Mouse (Mus musculus) embryo, embryonic 9.5 days (tissue): Measurements from ENCODE around the gene Nphp4.

Source experiments
- DNase-seq: peaks from one replicate; pipeline ENCODE4 v3.0.0-alpha.2; 2017; ENCODE audit errors: extremely low spot score

Nphp4 gene

DNA sequence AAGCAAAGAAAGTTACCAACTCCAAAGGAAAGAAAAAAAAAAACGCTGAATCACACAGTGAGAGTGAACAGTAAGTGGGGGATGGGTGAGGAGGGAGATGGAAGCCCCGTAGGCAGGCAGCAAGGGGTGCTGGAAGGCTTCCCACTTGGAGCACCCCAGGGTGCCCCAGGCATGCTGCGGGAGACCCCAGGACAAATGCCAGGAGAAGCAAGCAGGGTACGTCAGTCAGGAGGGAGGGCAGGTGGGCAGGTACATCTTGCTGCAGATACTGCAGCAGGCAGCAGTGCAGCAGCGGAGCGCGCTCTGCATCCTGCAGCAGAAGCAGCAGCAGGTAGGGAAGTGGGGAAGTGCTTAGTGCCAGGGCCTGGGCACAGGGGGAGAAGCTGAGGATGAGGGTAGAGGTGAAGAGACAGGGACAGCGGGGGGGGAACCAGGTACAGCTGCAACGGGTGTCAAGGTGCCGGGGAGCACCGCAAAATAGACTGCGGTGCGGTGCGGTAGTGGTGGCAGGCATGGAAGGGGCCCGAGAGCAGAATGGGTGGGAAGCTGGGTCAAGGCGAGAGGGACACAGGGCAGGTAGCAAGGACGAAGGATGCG lies at the start of gene Nphp4:
TSS of gene Nphp4 (plus strand) at position 280 of the 597 bp plus-strand sequence.
- DNase-seq: no peak

DNA sequence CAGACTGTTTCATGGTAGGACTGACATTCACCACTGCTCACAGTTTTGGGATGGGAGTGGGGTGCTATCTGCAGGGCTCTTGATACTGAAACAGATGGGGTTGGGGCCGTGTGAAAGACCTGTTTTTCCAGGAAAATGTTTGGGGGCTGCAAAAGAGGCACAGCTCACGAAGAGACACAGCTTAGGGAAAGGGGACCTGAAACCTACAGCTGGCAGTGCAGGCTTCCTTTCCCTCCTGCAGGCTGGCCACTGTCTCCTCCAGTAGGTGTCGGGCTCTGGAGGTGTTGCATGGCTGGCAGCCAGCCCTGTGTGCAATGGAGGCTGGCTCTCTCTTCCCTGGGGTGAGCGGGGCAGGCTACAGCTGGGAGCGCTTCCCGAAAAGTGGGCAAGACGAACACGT lies 48.2 kb upstream of the Nphp4 start:
- DNase-seq: no peak

DNA sequence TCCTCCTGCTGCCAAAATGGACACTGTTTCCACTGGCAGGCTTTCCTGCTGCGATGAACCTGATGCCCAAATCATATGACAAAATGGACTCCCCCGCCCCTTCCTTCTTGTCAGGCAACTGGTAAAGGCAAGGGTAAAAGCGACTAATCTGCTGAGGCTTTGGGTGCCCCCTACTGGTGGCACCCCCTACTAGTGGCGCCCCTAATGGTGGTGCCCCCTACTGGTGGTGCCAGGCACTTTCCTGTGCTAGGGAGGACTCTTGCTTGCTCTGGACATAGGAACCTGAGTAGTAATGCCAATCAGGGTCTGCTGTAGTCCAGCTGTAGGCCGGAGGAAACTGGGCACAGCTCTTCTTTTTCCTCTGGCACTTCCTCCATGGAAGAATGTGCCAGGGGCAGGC lies 44.2 kb upstream of the Nphp4 start:
- DNase-seq: no peak

DNA sequence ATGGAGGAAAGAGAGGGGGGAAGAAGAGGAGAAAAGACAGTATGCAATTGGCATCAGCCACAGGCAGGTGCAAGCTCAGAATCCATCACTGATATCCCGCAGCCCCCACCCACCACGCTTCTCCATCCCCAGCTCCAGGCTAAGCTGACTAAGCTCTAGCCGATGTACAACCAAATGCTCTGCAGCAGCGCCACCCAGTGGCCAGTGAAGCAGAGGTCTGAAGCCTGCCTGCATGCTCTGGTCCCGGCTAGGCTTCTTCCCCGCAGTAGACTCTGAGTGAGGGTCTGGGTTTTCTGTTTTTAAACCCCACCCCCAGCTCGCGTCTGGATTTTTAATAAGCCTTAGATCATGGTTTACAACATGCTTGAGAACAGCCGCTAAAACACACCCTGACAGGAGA lies 41.7 kb upstream of the Nphp4 start:
- peak; percentile 89 for DNase-seq

DNA sequence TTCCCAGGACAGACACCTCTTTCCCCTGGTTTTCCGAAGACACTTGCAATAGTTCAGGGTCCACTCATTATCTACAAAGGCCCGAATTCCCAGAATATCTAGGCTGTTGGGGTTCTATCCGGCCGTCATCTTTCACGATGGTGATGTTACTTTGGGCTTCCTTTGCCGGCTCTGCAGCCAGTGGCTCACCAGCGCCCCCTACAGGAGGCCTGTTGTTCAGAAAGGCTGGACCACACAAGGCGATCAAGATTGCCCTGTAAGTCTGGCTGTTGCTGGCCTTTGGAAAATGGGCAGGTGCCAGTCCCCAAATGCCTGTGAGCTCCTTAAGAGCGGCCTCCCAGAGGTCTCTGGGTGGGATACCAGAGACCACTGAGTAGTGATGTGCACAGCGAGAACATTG lies 41.3 kb upstream of the Nphp4 start:
- peak; percentile 79 for DNase-seq

DNA sequence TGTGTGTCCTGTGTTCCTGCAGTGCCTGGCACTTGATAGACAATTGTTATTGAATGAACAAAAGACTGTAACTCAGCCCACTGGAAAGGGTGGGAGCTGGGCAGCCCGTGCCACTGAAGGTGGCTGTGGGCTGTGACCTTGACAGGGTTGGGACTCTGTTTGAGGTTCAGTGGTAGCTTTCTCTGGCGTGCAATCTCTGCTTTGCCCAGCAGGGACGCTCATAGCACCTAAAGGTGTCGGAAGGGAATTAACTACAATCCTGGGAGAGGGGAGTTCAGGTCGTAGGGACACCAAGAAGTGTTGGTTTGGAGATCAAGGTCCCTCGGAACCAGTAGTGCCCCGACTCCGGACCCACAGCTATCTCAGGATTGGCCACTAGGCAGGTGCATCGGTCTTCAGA lies 35.6 kb upstream of the Nphp4 start:
- DNase-seq: no peak

DNA sequence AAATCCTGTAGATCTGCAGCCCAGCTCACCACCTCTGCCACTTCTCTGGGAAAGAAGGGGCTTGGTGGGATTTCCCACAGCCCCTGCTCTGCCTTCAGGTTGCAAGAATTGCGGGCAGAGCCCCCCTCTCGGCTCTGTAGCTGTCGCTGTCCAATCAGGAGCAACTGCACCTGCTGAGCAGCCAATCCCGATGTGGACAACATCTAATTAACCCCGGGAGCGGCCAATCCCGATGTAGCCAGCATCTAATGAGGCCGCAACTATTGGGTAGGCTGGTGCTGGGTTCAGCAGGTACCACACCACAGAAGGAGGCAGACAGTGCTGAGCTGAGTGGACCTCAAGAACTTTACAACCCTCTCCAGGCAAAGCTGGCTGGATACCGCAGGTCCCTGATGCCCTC lies 35.0 kb upstream of the Nphp4 start:
- no peak for DNase-seq

DNA sequence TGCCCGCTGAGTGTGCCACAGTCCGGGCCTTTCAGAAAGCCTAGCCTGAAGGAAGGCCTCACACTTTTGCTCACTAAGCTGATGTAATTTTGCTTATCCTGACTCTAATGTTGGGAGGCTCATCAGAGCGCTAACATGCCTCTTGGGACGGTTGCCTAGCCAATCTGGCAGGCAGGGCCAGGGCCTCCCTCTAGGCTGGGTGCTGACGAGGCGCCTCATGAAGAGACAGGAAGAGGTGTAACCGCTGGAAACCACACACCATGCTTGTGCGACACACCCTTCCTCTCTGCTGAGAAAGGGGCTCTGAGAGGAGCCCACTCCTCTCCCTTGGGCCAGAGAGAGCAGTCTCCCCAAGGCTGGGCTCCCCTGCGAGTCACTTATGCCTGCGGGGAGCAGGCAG lies 30.3 kb upstream of the Nphp4 start:
- DNase-seq: no peak

DNA sequence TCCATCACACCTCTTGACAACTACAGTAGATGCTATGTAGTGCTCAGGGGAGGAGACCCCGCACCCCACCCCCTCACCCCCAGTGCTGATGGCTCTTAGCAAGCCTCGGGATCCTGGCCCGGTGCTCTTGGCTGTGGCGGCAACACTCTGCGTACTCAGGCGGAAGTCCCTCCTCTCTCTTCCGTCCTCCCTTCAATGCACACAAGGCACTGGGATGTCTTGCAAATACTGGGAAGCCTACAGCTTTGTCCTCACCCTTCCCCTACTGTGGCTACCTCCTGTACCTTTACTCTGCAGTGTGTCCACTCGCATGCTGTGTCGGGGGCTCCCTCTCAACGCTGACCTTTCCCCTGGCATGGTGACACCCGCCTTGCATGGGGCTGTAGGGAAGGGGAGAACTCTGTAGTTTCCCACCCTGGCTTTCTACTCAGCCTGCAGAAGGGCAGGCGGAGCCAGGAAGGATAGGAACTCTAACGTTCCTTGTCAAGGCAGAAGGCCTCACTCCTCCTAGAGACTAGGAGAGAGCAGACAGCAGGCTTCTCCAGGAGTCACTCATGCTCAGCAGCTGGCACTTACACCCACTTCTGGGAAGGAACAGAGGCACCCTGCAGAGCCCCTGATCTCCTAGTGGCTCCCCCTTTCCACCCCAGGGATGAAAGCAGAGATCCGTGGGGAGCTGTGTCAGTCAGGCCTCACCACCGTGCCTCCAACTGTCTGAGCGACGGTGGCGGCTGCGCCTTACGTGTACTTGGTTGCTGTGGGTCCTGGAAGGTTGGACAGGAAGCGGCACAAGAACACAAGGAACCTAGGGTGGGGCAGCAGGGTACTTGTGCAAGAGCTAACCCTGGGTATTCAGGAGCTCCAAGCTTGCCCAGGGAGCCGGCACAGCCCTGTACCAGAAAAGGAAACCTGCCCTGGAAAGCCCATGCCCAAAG lies 28.5 kb upstream of the Nphp4 start:
- no peak for DNase-seq

DNA sequence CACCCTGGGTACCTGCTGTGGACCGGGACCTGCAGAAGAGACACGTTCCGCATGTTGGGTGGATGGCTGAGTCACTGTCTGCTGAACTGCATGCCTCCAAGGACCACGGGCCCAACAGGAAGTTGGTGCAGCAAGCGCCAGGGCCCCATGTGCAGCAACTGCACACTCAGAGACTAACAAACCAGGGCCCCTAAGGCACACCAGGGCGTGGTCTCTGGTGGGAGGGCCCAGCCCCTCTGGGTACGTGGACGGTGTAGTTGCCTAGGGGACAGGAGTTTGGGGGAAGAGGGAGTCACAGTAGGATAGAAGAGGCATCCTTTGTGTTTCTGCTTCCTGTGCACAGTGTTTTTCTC lies 27.9 kb upstream of the Nphp4 start:
- DNase-seq: no peak

DNA sequence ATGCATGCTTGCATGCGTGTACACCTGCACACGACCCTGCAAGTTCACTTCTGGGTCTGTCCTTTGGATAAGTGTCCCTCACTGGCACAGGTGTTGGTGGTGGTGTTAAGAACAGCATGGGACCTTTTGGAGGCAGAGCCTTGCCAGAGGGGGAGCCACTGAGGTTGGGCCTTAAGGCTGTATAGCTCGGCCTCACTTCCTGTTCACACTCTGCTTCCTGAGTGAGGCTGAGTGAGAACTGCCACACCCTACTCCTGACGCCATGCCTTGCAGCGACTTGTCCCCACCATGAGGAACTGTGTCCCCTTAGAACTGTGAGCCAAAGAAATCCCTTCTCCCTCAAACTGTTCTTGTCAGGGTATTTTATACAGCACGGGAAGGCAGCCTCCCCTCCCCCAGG lies 25.1 kb upstream of the Nphp4 start:
- no peak for DNase-seq

DNA sequence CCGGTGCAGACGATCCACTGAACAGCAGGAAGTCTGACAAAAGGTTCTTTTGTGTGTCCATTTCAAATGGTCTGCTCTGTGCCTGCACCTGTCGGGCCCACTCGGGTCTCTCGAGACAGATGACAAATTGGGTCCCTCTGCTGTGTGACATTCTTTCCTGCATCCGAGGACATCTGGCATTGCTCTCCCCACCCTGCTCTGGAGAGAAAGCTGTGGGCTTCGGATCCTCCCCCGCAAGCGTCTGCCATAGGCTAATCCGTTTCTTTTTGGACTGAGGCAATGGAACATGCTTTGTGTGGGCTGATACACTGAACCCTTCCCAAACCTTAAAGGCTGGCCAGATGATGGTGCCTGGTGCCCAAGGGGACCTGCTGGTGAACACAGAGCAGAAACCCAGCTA lies 23.4 kb upstream of the Nphp4 start:
- DNase-seq: no peak

DNA sequence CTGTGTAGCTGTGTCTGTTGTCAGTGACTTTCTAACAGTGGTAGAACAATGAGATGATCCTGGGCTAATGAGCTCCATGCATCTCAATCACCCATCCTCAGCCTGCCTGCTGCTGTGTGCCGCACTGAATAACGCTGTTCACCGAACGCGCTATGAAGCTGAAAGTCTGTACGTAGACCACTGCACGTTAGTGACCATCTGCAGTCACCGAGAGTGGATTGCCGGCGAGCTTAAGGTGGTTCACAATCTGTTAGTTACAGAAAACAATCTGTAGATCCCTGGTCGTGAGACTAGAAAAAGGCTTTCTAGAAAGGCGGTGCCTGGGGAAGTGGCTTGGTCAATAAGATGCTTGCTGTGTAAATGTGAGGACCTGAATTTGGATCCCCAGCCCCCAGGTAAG lies 22.4 kb upstream of the Nphp4 start:
- no peak for DNase-seq

DNA sequence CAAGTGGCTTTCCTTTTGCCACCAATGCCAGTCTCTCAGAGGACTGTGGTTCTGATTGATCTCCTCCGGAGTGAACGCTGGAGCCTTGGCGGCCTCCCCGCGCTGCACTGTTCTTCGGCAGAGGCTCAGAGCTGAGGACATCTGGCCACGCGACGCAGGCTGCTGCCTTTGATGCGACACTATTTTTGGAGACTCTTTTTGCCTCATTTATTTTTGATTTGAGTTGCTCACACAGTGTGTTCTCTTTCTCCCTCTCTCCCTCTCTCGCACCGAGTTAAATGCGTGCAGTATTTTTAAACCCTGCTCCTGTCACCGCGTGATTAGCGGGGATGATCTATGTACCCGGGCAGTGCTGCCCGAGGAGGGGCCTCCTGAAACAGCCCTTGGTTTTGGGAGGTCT lies 19.9 kb upstream of the Nphp4 start:
- no peak for DNase-seq

DNA sequence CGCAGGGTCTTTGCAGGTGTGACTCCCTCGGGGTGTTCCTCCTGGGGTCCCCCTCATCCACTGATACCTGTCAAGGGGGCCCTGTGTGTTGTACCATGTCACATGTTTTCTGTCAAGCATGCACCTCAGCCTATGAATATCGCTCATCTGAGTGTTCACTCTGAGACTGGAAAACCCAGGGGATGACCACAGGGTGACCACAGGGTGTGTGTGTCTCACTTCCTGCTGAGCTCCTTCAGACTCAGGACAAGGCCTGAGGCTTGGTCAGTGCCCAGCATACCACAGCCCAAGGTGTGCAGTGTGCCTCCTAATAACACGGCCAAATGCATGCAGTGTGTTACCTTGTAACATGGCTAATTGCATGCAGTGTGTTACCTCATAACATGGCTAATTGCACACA lies 18.8 kb upstream of the Nphp4 start:
- DNase-seq: no peak

DNA sequence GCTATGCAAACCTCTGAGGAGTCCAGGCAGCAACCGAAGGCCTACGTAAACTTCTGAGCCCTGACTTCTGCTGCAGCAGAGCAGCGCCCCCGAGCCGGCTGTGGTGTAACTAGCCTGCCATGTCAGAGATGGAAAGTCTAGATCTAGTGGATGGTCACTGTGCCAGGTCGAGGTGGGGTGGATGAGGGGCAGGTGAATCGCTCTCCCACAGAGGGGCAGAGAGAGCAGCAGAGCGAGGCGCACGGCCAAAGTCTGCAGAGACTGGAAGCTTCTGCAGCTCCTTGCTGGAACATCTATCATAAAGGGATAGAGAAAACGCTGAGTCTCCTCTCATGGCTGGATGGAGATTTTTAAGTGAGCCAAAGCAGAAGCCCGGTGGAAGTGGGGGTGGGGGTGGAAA lies 14.0 kb upstream of the Nphp4 start:
- DNase-seq: no peak

DNA sequence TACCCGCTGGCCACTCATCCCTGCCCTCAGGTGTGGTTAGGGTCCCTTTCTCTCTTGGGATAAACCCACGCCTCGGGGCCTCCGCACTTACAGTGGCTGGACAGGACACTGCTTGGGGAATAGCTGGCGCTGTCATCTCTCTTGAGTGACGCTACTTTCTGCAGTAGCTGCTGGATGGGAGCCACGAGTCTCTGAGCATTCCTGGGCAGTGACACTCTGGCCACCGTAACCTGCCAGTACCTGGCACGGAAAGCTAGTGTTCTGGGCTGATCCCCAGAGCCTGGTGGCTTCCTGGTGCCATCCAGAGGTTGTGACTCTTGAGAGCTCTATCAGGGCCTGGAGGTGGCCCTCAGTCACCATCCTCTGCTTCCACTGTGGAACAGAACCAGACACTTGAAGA lies 13.4 kb upstream of the Nphp4 start:
- DNase-seq: no peak

DNA sequence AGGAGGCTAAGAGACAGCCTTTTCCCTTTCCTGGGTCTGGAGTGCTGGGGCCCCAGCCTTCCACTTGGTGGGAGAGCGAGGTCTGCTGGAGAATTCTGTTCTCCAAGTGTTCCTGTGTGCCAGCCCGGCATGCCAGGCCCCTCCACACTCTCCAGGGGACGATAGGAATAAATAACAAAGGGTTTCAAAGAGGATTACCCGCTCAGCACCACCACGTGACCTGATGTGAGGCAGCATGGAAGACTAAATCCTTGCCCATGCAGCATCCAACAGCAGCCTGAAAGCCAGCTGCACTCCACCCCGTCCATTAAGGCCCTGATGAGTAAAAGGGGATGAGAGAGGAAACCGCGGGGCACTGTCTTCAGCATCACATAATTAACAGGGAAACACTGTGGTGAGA lies 11.4 kb upstream of the Nphp4 start:
- DNase-seq: no peak

DNA sequence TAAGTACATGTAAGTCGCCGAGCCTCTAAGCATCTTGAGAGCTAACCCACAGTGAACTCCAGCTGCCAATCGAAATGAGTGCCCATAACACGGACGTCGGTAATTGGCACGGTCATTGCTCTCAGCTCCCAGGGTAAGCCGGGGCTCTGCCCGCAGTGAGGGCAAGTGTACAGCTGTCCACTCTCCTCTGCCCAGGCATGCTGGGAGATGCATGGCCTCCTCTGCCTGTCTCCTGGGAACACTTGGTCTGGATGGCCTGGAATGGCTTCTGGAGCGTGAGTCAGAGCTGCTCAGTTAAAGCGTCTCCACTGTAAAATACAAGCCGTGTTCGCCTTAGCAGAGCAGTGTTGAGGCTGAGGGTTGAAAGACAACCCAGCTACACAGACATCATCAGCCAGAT lies 9.9 kb upstream of the Nphp4 start:
- DNase-seq: no peak

DNA sequence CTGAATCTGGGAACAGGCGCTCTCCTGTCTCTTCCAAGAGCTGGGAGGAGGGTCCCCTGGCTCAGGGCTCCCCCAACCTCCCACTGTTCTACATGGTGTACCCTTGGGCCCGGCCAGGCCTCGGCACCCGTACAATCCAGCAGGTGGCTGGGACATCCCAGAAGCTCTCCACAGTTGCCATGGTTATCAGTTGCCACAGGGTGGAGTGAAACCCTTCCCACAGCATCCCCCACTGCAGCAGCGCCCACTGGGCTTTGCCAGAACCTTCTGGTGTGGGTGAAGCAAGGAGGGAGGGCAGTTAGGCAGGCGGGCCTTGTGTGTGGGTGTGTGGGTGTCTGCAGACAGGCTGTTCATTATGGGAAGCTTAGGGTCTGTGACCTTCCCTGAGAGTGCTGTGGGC lies 8.6 kb upstream of the Nphp4 start:
- no peak for DNase-seq

DNA sequence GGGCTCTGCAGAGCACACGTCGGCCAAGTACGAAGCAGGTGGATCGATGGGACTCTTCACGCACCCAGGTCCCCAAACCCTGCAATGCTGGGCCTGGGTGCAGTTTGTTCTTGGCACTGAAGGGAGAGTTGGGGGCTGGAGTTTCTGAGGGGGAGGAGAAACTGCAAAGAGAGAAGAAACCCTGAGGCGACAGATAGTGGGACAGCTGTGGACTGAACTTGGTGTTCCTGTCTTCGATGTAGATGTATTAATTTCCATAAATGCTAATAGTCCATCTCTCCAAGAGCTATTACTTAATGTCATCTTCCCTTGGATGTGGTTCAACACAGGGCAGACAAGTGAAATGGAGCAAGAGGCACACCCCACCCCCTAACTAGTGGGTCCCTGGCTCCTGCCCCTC lies 565 bp upstream of the Nphp4 start:
- no peak for DNase-seq

DNA sequence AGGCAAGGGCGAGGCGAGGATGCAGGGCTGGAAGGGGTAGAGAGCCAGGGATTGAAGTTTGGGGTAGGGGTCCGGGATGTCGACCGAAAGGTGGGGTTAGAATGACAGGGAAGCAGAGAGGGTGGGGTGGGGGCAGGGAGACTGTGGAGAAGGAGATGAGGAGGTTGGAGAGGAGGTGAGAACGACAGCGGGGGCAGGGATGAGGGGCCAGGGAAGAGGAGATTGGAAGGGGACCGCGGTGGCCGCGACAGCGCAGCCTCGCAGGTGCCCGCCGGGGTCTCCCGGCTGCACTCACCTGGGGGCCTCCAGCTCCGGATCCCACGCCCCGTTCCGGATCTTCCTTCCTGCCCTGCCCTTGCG lies 580 bp downstream of the Nphp4 start:
- no peak for DNase-seq

DNA sequence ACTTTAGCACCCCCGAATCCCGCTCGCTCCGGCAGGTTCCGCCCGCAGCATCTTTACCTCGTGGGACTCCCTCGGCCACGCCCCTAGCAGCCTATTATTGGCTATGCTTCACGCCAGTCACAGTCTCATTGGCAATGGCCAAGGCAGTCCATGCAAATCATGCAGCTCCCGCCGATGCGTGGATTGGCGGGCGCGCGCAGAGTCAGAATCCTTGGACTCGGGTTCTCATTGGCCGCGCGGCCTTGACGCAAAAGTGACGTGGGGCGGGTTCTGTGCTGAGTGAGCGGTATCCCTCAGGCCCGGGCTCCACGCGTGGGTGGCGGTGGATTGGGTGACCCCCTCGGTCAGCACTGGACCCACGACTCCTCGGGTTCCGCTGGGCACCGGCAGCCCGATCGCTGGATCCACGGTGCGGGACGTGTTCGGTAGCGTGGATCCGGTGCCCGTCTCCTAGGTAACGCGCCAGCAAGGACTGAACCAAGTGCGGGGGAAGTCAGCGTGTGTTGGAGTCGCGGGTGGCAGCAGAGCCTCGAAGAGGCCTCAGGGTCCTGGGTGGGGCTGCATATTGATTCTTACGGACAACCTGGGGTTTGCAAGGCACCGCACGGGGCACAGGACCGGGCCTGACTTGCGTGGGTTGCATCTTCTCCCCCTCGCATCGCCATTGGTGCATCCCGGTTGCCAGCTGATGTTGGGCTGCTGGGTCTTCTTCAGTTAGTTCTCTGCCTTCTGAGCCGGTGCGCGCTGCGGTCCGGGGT lies 1.1 kb downstream of the Nphp4 start, which contains the start of gene Kcnab2:
TSS of gene Kcnab2 (minus strand) at position 406 of the 758 bp plus-strand sequence.
- DNase-seq: peak; percentile 99
